Mouse (Mus musculus): ENCODE data around the gene Vwa2.

The Vwa2 gene

DNA sequence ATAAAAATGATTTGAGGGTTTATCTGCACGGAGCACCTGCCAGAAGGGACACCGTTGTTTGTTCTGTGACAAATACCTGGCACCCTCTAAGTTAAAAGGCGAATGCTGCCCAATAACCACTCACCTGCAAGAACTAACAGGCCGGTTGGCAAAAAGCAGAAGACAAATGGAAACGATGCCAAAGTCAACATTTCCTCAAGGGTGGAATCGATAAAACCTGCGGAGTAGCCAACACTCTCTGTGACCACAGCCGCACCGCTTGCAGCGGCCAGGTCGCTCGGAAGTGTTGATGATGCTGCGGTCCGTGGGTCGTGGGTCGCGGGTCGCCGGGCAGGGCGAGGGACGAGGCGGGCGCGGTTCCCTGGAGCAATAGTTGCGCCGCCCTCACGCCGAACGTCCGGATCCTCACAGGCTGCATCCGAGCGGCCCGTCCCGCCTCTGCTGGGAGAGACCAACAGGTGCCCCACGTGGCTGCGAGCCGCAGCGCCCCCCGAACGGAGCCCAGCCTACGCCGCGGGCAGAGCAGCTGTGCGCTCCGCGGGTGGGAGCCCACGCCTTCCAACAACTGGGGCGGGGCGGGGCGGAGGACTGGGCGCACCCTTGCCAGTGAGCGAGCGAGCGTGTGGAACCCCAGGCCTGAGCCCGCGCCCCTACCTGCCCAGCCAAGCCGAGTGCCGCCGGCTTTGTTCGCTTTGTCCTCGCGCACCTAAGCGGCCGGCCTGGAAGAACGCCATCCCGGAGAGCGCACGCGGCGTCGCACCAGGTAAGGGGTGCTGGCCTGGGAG is at the start of gene Vwa2:
Vwa2 (plus strand) TSS at position 434 of the 785 bp plus-strand sequence.
- peak; percentile 32 for DNase-seq (ENCODE audit: inconsistent ontology term)

DNA sequence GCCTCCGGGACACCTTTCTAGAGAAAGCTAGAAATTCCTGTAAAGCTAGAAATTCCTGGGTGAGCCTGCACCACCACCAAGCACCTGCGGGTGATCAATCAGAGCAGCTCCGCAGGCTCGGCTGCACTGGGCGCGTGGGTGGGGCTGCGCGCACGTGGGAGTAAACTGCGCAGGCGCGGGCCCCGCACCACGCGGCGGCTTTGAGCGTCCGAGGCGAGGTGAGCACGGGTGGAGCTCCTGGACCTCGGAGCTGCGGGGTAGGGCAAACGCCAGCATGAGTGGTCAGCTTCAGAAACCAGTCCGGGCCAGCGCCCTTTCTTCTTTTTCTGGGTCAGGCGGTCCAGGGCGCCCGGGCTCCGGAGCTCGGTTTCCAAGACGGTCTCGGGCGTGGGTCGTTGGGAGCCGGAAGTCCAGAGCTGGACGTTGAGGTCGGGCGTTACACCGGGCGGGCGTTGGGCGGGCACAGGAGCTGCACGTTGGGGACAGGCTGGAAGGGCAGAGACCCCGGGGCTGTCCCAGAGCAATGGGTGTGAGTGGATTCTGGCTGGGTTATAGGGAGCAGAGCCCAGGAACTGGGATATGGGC is 47.9 kb upstream of the Vwa2 start, which contains the start of gene Tdrd1:
Tdrd1 (plus strand) TSS at position 163 of the 585 bp plus-strand sequence.
- DNase-seq (ENCODE audit: inconsistent ontology term) = no peak

DNA sequence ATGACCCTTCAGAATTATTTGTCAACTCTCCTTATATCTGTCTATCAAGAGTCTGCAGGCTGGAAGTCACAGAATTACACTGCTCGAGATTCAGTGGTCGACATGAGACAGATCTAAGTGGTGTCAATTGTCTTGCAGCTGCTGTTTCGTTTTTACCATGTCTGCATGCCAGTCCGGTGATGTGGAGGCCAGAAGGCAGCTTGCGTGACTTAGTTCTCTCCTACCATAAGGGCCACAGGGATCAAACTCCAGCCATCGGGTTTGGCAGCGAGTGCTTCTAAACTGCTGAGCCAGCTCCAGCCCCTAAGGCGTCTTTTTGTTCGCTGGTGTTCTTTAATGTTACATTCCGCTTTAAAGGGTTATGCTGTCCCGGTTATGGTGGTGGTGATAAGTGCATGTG is 45.7 kb upstream of the Vwa2 start:
- DNase-seq (ENCODE audit: inconsistent ontology term) = no peak

DNA sequence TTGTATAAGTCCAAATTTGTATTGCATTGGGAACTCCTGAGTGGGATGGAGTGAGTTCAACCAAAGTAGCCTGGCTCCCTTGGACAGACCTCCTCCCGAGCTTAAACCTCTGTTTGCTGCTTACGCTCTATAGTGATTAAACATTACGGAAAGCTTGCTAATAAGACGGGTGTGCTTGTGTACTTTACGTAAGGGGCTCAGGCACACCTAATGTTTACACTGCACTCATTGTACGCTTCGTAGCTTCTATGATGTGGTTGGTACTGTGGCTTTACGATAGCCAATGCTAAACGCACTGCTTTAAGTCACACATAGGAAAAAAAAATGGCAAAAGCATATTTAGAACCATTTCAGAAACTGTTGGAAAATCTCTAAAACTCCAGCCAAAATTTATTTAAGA is 44.8 kb upstream of the Vwa2 start:
- DNase-seq (ENCODE audit: inconsistent ontology term) = no peak

DNA sequence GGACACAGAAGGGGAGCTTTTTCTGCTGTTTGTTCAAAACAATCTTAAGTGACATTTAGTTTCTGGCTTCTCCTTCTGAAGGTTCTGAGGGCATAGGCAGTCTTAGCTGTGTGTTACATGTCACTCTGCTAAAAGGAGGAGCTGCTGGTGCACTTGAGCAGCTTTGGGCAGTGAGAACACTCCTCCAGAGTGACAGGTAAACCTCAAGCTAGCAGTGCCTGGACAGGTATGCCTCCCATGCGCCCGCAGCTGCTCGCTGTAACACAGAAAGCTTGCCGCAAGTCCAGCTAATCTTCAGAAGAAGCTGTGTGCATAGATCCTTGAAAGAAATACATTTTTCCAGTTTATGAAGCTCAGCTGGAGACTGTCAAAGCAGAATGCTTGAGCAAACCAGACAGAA is 43.9 kb upstream of the Vwa2 start:
- DNase-seq (ENCODE audit: inconsistent ontology term) = no peak

DNA sequence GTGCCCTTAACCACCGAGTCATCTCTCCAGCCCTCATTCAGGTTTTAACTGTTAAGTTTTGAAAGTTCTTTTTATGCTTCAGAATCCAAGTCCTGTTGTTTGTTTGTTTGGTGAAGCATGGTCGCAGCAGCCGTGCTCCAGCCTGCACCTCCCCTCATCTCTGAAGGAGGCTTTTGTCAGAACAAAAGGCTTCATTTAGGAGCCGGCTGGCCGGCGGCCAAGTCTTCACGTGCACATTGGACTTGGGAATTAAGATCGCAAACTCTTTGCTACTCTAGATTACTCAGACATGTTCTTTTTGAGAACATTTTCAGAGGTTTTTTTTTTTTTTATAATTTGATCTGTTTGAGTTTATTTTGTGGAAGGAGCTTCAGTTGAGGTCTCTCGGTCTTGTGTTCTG is 38.7 kb upstream of the Vwa2 start:
- DNase-seq (ENCODE audit: inconsistent ontology term) = peak; percentile 42

DNA sequence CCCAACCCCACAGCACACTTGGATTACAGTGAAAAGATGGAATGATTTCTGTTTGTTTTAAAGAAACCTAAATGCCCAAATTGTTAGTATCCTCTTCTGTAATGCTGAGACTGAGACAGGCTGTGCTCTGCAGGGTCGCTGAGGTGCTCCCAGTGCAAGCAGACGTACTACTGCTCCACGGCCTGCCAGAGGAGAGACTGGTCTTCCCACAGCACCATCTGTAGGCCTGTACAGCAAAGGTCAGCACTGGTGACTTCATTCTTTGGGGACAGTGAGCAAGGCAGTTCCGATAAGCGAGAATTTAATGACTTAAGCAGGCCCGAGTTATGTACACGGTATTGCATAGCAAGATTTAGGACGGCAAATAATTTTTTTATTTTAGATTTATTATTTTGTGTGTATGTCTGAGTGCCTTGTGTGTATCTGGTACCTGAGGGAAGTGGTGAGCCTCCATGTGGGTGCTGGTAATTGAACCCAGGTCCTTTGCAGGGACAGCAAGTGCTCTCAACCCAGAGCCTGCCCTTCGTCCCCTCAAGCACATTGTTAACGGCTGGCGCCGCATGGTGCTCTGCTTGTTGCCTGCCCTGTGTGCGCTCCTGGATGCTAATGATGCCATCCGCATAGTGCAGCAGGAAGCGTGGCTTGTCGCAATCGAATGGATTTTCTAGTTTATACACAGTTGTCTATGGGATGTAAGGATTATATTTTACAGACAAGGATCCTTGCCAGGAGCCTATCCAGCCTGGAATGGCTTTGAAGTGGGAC is 34.9 kb upstream of the Vwa2 start:
- DNase-seq (ENCODE audit: inconsistent ontology term) = no peak

DNA sequence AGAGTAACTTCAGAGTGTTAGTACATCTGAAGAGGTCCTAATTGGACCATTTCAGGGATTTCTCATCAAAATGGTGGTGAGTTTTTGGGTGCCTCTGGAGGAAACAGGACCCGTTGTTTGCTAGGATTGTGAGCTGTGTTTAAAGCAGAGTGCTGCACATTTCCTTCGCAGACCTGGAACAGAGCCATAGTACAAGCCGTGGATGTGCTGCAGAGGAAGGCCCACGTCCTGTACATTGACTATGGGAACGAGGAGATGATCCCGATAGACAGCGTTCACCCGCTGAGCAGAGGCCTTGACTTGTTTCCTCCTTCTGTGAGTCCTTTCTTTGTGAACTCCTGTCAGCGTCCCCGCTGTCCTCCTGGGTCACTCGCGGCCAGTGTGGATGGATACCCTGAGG is 31.1 kb upstream of the Vwa2 start:
- no peak for DNase-seq (ENCODE audit: inconsistent ontology term)

DNA sequence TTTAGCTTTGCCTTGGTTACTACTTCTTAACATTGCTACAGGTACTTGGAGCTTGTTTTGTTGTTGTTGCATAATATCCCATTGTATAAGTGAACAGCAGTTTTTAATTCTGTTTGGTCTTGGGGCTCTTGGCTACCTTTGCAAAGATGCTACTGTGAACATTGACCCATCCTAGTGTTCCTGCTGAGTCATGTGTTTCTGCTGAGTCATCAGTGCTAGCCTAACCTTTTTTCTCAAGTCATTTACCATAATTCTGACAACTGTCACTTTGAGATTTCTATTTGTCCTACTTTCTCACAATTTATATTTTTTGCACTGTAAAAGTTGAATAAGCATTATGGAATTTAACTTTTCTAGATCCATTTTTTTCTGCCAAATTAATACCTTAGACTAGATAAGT is 21.5 kb upstream of the Vwa2 start:
- no peak for DNase-seq (ENCODE audit: inconsistent ontology term)

DNA sequence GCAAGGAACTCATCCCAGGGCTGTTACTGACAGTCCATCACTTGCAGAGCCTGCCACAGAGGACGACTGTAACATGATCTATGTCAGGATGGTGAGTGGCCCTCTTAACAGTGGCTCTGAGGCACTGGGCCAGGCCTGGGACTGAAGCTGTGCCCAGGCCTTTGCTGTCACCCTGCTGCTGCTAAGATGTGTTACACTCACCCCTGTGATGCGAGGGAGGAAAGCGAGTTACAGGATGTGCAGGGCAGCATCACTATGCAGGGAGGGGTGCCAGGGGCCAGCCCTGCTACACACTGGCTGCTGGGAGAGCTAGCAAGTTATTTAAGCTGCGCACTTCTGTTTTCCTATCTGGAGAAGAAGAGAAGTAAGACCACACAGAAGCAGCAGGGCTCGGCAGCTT is 17.6 kb upstream of the Vwa2 start:
- DNase-seq (ENCODE audit: inconsistent ontology term) = no peak

DNA sequence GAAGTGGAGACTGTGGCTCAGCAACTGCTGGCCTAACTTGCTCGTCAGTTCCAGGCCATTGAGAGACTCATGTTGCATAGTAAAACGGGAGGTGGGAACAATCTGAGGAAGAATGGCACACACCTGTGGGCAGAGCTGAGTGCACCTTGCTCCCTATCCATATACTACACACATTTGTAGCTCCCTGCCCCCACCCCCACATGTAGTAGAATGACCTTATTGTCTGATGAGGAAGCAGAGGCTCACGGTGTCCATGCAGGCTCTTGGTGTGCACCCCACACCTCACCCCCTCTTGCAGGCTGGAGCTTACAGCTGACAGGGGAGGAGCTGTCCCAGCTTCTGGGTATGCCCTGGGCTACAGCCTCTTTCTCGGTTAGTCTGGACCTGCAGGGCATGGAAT is 6.3 kb upstream of the Vwa2 start:
- DNase-seq (ENCODE audit: inconsistent ontology term) = no peak

DNA sequence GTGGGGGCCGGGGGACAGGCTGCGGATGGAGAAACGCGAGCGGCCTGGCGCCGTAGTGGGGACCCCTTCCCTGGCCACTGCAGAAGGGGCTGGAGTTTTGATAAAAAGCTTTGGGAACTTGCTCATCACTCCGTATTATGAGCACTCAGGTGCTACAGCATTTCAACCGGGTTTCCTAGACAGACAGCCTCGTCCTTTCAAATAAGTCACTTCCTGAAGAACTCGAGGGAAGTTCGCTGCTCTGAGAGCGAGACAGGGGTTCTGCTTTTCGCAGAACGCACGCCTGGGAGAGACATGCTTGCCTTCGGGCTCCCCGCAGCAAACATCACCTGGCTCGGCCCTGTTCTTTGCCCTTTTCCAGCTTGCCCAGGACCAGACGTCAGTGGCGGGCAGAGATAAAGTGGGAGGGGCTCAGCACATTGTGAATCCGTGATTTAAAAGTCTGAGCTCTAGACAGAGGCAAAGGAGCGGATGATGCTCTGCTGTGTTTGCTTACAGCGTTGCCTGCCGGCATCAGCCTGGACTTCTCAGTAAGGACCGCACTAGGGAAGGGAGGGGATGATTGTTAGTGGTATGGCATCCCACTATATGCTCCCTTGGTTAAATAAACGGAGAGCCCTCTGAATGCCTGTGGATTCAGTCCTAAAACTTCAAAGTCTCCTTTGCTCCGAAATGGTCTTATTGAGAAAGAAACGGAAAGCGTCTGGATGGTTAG is 709 bp downstream of the Vwa2 start:
- no peak for DNase-seq (ENCODE audit: inconsistent ontology term)

DNA sequence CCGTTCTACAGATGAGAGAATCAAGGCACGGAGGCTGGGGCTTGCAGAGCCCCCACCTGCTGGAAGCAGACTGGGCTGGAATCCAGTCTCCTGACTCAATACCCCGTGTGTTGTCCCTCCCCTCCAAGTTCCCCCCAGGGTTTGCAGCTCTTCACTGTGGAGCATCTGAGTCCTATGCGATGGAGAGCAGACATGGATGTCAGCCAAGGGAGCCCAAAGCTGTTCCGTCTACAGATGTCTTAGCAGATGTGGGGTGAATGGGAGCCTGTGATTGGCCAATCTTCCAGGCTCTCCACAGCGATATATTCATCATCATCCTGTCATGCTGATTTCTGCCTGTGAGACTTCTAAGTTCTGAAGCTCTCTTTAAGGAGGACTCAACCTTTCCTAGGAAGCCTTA is 3.3 kb downstream of the Vwa2 start:
- no peak for DNase-seq (ENCODE audit: inconsistent ontology term)

DNA sequence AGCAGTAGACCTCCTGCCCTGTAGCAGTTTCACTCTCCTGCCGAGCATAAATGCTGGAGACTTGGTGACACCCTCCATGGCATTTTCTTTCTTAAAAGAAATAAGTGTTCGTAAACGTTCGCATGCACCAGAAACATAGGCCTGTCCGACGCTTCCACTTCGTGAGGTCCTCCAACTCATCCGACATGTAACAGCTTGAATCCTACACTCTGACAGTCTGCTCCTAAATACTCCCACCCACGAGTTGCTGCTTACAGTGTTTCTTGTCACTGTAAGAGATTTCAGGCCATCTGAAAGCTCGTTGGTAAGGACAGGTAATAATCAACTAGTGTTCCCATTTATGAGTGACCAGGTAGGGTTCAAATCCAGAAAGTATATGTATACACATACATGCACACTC is 13.8 kb downstream of the Vwa2 start:
- no peak for DNase-seq (ENCODE audit: inconsistent ontology term)

DNA sequence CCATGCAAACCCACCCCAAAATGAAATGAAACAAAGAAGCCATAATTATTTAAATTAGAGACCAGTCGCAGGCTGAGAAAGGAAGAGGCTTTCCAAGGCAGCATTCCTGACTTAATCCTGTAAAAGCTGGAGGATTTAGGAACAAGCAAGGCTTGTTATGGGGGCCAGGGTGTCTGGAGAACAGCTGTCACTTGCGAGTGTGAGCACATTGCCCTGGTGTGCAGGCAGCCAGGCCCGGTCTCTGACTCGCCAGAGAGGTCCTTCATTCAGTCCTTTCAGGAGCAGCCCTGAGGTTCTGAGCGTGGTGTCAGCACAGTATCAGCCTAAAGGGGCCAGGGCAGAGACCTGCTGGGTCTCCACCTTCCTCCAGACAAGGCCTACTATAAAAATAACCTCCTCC is 14.6 kb downstream of the Vwa2 start:
- DNase-seq (ENCODE audit: inconsistent ontology term) = no peak

DNA sequence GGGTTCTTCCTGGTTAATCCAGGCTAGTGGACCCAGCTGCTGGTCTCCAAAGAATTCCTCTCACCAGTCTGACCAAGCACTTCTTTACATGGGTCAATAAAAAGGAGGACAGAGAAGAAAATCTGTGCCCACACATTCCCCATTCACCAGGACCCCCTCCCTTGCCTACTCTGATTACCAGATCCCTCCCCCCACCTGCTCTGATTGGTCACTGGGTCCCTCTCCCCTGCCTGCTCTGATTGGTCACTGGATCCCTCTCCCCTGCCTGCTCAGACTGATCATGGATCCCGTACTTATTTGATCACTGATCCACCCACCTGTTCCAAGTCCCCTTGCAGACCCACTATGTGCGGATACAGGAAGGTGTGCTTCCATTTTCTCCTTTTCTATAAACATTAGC is 17.4 kb downstream of the Vwa2 start:
- DNase-seq (ENCODE audit: inconsistent ontology term) = no peak

DNA sequence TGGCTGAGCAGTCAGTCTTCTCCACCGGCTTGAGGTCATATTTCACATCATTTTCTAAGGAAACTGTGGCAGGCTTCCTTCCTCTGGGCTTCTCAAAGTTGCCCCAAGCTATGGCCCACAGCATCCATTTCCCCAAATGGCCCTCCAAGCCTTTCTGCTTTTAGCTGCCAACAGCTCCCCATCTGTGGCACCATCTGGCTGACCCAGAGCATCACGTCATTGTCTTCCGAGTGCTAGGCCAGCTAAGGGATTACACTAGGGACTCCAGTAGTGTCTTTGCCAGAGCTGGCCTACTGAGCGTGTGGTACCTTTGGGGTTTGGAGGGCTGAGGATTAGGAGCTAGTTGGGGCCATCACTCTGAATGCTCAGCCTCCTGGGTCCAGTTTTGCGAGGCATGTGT is 18.5 kb downstream of the Vwa2 start:
- no peak for DNase-seq (ENCODE audit: inconsistent ontology term)

DNA sequence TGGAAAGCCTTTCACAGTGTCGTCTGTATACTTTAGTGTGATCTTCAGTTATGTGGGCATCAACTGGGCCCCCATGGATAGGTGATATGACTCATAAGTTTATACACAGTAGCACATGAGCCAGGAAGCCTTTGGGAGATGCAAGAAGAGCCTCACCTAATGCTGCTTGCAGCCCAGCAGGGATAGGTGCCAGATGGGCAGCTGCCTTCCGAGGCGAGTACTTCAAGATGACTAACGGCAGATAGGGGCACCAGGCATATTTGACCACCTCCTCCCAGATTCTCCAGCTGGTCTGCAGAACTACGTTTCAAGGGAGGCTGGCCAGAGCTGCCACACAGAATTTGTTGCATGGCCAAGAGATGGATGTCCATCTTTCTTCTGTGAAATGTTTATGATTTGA is 19.3 kb downstream of the Vwa2 start:
- no peak for DNase-seq (ENCODE audit: inconsistent ontology term)

DNA sequence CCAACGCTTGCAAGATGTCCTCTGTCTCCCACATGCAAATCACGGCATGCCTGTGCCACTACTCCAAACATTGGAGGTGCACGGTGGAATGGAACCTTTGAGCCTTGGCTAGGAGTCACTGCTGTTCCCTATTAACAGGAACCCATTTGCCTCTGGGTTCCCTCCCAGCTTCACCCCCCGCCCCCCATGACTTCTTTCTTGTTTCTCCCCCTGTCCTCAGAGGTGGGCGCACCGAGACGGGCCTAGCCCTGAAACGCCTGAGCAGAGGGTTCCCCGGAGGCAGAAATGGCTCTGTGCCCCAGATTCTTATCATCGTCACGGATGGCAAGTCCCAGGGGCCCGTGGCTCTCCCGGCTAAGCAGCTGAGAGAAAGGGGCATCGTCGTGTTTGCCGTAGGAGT is 23.6 kb downstream of the Vwa2 start:
- no peak for DNase-seq (ENCODE audit: inconsistent ontology term)

DNA sequence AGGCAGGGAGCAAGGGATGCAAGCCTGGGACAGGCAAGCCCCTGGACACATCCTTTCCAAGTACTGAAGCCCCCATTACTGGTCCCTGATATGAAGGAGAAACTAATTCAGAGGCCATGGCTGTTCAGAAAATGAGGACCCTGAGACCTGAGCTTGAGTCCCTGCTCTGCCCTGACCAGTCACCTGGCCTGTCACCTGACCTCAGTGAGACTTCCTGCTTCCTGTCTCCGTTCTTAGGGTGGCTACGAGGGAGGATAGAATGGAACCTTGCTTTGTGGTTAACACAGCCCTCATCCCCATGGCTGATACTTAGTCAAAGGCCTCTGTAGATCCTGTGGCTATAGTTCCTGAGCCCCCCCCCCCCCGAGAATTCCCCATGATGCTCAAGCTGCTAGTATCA is 30.0 kb downstream of the Vwa2 start:
- no peak for DNase-seq (ENCODE audit: inconsistent ontology term)

DNA sequence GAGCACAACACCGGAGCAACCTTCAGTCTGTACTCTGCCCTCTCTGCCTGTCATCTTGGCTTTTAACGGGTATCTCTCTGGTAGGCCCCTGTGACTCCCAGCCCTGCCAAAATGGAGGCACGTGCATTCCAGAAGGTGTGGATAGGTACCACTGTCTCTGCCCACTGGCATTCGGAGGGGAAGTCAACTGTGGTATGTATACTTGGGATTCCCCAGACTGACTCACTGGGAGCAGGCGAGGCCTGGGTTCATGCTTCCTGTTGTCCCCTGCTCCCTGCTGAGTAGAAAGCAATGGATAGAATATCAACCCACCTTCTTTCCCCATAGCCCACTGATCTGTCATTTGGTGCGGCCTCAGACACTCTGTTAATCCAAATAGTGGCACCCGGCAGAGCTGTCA is 31.3 kb downstream of the Vwa2 start:
- no peak for DNase-seq (ENCODE audit: inconsistent ontology term)

DNA sequence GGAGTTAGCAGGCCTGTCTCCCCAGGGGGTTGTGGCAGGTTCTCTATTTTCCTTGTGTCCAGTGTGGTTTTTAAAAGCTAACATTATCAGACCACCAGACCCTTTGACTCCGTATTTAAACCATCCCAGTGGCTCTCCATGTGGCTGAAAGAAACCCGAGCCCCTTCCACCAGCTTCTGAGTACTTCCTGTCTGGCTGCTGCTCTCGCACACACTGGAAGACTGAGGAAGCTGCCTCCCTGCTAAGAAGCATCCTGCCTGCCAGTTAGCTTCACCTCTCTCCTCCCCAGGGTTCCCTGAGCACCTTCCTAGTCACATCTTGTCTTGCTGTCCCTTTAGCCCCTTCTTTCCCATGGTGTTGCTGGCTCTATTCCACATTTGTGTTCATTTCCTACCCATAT is 33.8 kb downstream of the Vwa2 start:
- no peak for DNase-seq (ENCODE audit: inconsistent ontology term)
